Mouse (Mus musculus) liver, postnatal 0 days (tissue): ENCODE measurements around the gene D11Wsu47e.

Experiments used
- CTCF ChIP-seq: sonication (generic); IDR thresholded peaks from 2 replicates; pipeline ENCODE4 v1.5.1; 2016; ENCODE audit warnings: antibody characterized with exemption, low read depth
- EP300 ChIP-seq: IDR thresholded peaks from 2 replicates; pipeline ENCODE4 v1.6.1; 2016; ENCODE audit warnings: antibody characterized with exemption, low read depth, mild to moderate bottlenecking

DNA sequence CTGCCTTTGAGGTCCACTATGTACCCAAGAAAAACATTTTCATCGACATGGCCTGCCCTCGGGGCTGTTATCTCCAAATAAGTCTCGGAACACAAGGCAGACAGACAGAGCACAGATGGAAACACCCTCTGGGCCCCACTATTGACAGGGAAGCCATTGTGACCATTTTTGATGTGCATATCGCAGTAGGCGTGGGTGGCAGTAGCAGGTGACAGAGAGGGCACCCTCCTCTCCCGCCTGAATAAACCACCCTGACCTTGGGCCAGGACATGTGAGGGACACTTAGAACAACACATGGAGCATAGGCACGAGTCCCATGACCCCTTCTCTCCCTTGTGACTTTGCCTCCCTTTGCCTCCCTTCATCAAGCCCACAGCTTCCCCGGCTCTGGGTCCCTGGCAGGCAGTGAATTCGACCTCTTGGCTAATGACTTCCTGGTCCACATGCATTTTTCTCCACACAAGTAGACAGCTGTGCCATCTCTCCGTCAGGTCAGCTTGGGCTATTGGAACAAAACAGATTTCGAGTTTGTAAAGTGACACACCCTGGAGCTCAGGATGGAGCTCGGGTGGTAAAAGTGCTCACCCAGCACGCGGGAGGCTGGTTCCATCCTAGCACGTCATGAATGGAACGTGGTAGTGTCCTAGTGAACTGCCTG is 33.7 kb downstream of the D11Wsu47e start:
- TF ChIP-seq CTCF (no peak), EP300 (no peak)
